Mouse (Mus musculus) embryo, embryonic 9.5 days (tissue): ENCODE data around the gene Mylk4.

Source experiments
- DNase-seq: peaks from one replicate; pipeline ENCODE4 v3.0.0-alpha.2; 2017; ENCODE audit errors: extremely low spot score

Mylk4 gene

DNA sequence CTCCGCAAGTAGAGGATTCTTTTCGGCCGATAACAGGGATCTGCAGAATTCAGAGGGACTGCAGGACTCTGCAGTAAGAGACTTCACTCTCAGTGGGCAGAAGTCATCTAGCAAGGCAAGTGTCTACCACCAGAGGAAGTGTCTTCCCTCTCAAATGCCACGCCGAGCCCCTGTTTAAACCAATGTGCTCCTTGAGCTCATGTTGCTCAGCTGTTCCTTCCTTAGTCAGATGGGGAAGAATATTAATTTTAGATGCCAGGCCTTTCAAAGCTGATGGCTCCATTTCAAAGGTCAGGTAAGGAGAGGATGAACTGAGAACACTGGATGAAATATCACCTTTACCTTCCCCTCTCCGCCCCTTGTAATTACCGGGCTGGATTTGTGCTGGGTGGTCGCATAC lies at the start of gene Mylk4:
TSS of gene Mylk4 (minus strand) at position 139 of the 400 bp plus-strand sequence.
- no peak for DNase-seq

- DNase-seq = no peak
Measured at GRCm38 (mm10) chr13:32833237-32833636, 49.5 kb upstream of the Mylk4 start.

- no peak for DNase-seq
Measured at GRCm38 (mm10) chr13:32832776-32833175, 49.0 kb upstream of the Mylk4 start.

GRCm38 (mm10) chr13:32831505-32832273 lies 47.9 kb upstream of the Mylk4 start:
- DNase-seq = no peak

DNA sequence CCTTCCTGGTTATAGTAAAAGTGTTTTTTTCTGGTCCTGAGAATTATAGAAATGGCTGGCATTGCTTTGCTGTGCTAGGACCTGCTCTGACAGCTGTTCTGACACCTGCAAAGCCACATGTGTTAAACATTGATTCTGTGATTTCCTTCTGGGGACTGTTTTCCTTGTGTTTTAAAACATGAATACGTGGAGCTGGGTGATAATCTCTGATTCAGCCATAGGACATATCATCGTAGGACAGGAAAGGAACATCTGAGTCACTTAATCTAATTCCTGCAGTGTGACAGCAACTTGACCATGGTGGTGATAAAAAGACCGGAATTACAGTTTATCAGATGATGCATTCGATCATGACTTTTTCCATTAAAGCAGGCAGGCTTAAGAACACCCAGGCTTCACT lies 45.1 kb upstream of the Mylk4 start:
- DNase-seq = no peak

GRCm38 (mm10) chr13:32827951-32828350 lies 44.2 kb upstream of the Mylk4 start:
- DNase-seq = peak; percentile 17

GRCm38 (mm10) chr13:32827111-32827822 lies 43.5 kb upstream of the Mylk4 start:
- no peak for DNase-seq

- no peak for DNase-seq
Measured at GRCm38 (mm10) chr13:32825546-32825945, 41.8 kb upstream of the Mylk4 start.

DNA sequence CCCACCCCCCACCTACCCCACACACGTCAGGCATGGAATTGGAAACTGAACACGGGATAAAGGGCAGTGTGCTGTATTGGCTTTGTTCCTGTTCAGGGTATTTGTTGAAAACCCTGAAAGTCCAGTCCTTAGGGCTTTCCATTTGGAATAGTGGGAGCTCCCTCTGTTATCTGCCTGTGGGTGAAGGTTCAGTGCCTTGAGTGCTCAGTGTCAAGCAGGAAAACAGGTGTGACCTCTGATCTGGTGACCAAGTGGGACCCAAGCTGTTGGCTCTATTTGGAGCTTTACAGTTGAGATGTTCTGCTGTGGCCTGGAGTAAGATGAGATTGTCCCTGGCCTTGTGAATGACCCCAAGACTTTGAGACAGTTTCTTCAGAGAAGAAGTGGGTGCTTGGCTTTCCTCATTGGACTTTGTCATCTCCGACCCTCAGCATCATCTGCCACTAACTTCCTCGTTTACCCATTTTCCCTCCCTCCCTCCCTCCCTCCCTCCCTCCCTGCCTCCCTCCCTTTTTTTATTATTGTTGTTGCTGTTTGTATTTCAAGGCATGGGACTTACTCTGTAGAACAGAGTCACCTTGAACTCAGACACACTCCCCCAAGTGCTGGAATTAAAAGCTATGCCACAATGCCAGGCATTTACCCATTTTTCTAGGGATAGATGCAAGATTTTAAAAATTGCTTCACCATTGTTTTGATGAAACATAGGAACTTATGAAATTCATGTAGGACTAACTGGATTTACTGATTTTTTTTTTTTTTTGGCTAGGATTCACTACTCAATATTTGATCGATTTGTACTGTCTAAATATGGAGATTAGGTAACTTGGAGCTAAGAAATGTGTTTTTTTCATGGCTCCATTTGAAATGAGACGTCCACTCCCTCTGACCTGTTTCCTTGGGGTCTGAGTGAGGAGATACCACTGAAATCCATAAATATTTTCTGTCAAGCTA lies 40.9 kb upstream of the Mylk4 start:
- no peak for DNase-seq

DNA sequence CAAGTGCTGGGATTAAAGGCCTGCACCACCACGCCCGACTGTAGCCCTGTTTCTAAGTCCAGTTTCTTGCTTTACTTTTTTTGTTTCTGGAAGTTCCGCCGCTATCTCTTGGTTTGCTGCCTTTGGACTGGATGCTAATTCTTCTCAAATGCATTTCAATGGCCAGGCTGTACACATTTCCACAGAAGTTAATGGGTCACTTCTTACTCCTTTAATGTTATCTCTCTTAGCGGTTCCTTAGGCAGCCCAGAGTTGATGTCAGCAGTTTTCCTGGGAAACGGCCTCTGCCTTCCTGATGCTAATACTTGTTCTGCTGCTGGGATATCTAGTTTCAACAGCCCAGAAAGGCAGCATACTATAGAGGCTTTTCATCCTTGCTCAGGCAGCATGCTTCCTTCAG lies 39.4 kb upstream of the Mylk4 start:
- DNase-seq = no peak

- no peak for DNase-seq
Measured at GRCm38 (mm10) chr13:32821671-32822070, 37.9 kb upstream of the Mylk4 start.

- DNase-seq = no peak
Measured at GRCm38 (mm10) chr13:32819926-32820325, 36.2 kb upstream of the Mylk4 start.

- DNase-seq = no peak
Measured at GRCm38 (mm10) chr13:32819241-32819640, 35.5 kb upstream of the Mylk4 start.

DNA sequence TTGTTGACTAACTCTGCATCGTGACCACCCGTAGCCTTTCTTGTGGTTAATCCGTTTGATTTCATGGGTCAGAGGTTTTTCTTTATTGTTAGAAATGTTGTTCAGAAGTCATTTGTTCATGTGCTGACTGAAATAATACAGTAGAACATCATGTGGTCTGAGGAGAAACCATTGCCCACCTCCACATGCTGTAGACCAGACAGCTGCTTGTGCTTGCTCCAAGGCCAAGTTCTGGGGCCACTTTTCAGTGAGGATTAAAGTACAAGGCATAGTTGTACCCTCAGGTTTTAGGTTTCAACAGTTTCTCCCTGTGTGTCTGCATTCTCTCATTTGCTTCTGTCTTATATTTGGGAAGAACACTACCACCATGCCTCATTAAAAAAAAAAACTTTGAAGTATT lies 23.9 kb upstream of the Mylk4 start:
- DNase-seq = no peak

DNA sequence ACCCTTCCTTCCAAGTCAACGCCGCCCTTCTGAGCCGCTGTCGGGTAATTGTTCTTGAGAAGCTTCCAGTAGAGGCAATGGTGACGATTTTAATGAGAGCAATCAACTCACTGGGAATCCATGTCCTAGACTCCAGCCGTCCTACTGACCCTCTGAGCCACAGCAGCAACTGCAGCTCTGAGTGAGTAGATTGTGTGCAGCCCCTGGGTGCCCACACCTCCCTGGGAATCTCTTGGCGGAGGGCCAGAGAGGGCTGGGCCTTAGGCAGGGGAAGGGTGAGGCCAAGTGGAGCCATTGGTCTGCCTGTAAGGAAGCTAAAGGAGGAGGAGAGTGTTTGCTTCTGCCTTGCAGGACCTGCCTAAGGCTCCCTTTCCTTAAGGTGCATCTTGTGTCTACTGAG lies 23.1 kb upstream of the Mylk4 start:
- DNase-seq = no peak

DNA sequence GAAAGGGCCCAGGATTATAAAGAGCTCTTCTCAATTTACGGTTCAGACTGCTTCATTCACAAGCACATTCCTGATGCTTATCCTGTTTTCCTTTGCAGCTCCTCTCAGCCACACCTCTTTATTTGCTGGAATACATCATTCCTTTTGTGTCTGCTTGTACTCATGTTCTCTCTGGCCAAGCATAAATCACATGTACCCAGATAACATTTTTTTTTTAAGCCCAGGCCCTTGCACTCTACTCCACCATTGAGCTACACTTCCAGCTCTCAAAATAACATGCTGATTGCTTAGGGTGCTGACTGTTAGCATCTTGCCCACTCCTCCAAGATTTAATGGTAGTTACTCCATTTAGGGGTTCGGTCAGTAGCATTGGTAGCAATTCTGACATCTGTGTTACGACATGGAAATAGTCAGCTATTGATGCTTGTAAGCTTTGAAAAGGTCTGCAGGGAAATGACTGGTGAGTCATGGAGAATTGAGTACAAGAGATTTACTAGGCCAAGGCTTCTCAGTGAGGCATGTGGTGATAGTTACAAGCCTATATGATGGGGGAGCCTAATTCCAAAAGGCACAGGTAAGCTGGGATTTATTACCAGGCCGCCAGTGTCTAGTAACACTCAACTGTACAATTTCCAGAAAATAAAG lies 20.1 kb upstream of the Mylk4 start:
- DNase-seq = no peak

DNA sequence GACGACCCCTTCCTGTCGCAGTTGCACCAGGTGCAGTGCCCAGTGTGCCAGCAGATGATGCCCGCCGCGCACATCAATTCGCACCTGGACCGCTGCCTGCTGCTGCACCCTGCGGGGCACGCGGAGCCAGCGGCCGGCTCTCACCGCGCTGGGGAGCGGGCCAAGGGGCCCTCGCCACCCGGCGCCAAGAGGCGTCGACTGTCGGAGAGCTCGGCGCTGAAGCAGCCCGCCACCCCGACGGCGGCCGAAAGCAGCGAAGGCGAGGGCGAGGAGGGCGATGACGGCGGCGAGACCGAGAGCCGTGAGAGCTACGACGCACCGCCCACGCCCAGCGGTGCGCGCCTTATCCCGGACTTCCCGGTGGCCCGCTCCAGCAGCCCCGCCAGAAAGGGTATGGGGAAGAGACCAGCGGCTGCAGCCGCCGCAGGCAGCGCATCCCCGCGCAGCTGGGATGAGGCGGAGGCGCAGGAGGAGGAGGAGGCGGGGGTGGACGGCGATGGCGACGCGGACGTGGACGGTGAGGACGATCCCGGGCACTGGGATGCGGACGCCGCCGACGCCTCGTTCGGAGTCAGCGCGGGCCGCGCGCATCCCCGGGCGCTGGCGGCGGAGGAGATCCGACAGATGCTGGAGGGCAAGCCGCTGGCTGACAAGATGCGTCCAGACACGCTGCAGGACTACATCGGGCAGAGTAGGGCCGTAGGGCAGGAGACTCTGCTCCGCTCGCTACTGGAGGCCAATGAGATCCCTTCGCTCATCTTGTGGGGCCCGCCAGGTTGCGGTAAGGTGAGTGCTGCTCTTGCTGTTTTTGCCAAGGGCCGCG lies 18.7 kb upstream of the Mylk4 start, which contains the start of gene D930007J09Rik:
TSS of gene D930007J09Rik (minus strand) at position 591 of the 823 bp plus-strand sequence.
- peak; percentile 62 for DNase-seq

DNA sequence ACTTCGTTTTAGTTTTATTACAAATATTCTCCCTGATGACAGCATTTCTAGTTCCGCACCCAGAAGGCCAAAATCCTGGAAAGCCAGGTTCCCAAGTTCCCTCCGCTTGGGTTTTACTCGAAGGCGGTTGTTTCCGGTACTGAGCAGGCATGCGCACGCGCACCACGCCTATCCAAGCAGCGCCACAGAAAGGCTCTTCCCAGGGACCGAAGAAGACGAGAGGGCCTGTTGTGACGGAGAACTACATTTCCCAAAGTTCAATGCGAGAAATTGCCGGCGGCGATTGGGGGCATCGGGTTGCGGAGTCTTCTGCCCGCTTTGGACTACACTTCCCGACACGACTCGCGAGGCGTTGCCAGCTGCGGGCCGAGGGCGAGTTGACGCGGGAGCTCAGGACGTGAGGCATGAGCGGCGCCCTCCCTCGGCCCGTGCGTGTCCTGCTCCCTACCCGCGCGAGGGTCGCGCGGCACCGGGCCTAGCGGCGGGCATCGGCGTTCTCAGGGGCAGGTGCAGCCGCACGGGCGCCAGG lies 18.0 kb upstream of the Mylk4 start, which contains the start of gene Wrnip1:
TSS of gene Wrnip1 (plus strand) at position 346 of the 529 bp plus-strand sequence.
- DNase-seq = peak; percentile 97

GRCm38 (mm10) chr13:32800859-32801258 lies 17.1 kb upstream of the Mylk4 start:
- DNase-seq = no peak

DNA sequence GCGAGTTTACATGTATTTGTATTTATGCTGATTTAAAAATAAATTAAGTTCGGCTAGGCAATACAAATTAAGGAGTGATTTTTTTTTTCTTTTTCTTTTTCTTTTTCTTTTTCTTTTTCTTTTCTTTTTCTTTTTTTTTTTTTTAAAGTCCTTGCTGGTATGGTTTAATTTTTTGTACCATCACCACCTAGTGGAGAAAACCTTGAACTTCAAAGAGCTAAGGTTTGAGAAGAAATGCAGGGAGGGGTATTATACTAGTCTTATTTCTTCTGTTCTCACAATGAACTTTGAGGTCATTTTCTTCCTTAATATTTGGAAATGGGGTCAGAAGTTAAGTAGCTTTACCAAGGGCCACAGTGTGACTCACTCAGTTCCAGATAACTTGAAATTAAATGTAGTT lies 15.4 kb upstream of the Mylk4 start:
- DNase-seq = no peak
